Mouse (Mus musculus) lung, adult 2 months (tissue): ENCODE data around the gene Kctd2.

Source experiments
- CTCF ChIP-seq: fragments of 200-500 bp; IDR thresholded peaks from 2 replicates; pipeline ENCODE4 v1.5.1; 2011; ENCODE audit warnings: mild to moderate bottlenecking, low read length, control low read depth; ENCODE audit not compliant: insufficient read depth
- POLR2A ChIP-seq: fragments of 200-500 bp; IDR thresholded peaks from 2 replicates; pipeline ENCODE4 v1.6.1; 2011; ENCODE audit warnings: low read depth, mild to moderate bottlenecking, control low read depth, low read length, borderline replicate concordance; ENCODE audit errors: extremely low read depth

- TF ChIP-seq POLR2A (no peak), CTCF (no peak)
Measured at GRCm38 (mm10) chr11:115429307-115429706, 9.4 kb downstream of the Kctd2 start.
